Mouse (Mus musculus): ENCODE measurements at regions not wholly inside any gene's neighbourhood (a gene's known extent, or its start where the extent isn't known, plus 50 kb on each side); places are given as distances from the start of the nearest gene placed in this dataset.

DNA sequence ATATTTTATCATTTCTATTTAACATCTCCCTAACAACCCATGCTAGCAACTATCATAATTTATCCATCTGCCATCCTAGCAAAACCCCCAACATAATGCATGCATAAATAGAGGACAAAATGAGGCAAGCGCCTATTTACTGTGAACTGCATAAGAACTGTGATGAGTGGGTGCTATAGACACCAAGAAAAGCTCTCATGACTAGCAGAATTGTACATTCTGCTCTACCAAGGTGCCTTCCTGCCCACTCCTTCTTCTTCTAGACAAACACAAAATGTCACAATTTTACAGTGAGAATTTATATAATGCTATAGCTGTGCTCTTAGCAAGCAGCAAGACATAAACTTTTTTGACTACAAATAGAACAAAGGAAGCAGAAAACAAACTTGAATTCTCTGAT, 305.9 kb downstream of the Brinp1 start:
- ATAC-seq (ENCODE audit: low FRiP score, low TSS enrichment) = no peak
- Histone ChIP-seq H3K36me3 (ENCODE audit: control insufficient read depth, insufficient read depth, low read length) (no peaks in the 10 kb centered on the region), H3K4me1 (ENCODE audit: control insufficient read depth, insufficient read depth, low read length) (no peaks in the 10 kb centered on the region), H3K4me3 (replicated peaks; ENCODE audit: low read depth, low read length) (no peak overlapping the region), H3K9me3 (ENCODE audit: control insufficient read depth, low read length) (no peaks in the 10 kb centered on the region), H3K4me2 (ENCODE audit: low read length) (no peak overlapping the region), H3K27me3 (ENCODE audit: control insufficient read depth, insufficient read depth, low read length) (no peaks in the 10 kb centered on the region), H3K9ac (replicated peaks; ENCODE audit: low read length) (no peak overlapping the region), H3K27ac (replicated peaks; ENCODE audit: low read depth, low read length) (no peak overlapping the region)
- no peak for DNase-seq
- WGBS = 90% methylated on average over 1 of the region's 1 CpGs

GRCm38 (mm10) chr4:68633299-68633698, 320.9 kb downstream of the Brinp1 start:
- H3K27me3 ChIP-seq (ENCODE audit: control insufficient read depth, insufficient read depth, low read length) = no peaks in the 10 kb centered on the region
- H3K4me2 ChIP-seq (ENCODE audit: low read length) = no peak overlapping the region
- no peaks in the 10 kb centered on the region for H3K36me3 ChIP-seq (ENCODE audit: control insufficient read depth, insufficient read depth, low read length)
- H3K9ac ChIP-seq (replicated peaks; ENCODE audit: low read length) = no peak overlapping the region
- H3K9me3 ChIP-seq (ENCODE audit: control insufficient read depth, low read length) = no peaks in the 10 kb centered on the region
- DNase-seq (no peak), ATAC-seq (ENCODE audit: low FRiP score, low TSS enrichment) (no peak)
- no peak overlapping the region for H3K4me3 ChIP-seq (replicated peaks; ENCODE audit: low read depth, low read length)
- H3K4me1 ChIP-seq (ENCODE audit: control insufficient read depth, insufficient read depth, low read length) = no peaks in the 10 kb centered on the region
- 72% methylated on average over 2 of the region's 2 CpGs for WGBS
- H3K27ac ChIP-seq (replicated peaks; ENCODE audit: low read depth, low read length) = no peak overlapping the region

DNA sequence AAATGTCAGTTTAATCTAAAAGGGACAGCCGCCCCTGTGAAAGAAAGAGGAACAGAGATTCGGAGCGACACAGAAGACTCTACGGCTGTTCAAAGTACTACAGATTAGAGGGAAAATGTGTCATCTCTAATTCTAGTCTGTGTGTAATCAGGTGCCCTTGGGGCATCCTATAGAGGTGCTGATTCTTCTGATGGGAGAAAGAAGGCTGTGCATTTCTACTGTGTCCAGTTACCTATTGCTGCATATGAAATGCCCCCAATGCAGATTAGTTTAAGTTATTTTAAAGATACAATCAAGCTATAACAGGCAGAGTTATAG, 330.2 kb downstream of the Brinp1 start:
- no peaks in the 10 kb centered on the region for H3K4me1 ChIP-seq (ENCODE audit: control insufficient read depth, insufficient read depth, low read length)
- H3K9ac ChIP-seq (replicated peaks; ENCODE audit: low read length) = no peak overlapping the region
- H3K4me3 ChIP-seq (replicated peaks; ENCODE audit: low read depth, low read length) = no peak overlapping the region
- H3K27me3 ChIP-seq (ENCODE audit: control insufficient read depth, insufficient read depth, low read length) = no peaks in the 10 kb centered on the region
- DNase-seq (no peak), ATAC-seq (ENCODE audit: low FRiP score, low TSS enrichment) (no peak)
- 63% methylated on average over 4 of the region's 4 CpGs for WGBS
- no peak overlapping the region for H3K27ac ChIP-seq (replicated peaks; ENCODE audit: low read depth, low read length)
- H3K36me3 ChIP-seq (ENCODE audit: control insufficient read depth, insufficient read depth, low read length) = no peaks in the 10 kb centered on the region
- H3K9me3 ChIP-seq (ENCODE audit: control insufficient read depth, low read length) = no peaks in the 10 kb centered on the region
- H3K4me2 ChIP-seq (ENCODE audit: low read length) = no peak overlapping the region

DNA sequence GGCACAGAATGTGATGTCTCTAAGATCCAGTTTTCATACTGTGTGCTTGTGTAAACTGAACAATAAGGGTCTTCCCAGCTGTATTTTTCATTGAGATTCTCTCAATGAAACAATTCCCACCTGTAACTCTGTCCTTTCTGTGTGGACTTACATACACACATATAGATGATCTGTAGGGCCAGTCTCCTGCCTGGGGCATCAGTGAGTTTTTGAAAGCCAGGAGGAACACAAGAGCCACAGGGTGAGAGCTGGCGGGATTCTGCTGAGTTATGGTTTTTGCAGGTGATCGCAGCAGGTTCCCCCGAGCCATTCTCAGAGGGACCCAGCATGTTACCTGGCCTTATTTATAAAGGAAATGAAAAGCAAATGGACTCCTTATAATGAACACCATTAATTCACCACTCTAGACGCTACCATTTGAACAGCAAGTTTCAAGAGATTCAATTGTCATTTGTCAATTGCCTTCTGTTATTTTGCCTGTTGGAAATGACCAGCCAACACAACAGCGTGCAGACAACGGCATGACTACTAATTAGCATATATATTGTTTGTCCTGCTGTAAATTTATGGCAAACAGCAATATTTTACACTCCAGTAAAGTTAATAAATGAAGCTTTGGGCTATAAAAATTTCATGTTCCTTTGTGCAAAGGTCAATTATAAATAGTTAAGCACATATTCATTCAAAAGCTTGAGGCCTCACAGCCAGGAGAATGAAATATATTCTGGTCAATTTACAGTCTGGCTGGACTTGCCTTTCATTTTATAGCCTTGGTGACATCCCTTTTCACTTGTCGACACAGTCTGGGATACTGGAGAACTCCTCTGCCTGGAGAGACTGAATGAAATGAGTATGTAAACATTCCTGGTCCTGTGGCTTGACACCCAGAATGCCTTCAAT, 330.8 kb downstream of the Brinp1 start:
- WGBS = 77% methylated on average over 7 of the region's 7 CpGs
- no peaks in the 10 kb centered on the region for H3K9me3 ChIP-seq (ENCODE audit: control insufficient read depth, low read length)
- no peaks in the 10 kb centered on the region for H3K27me3 ChIP-seq (ENCODE audit: control insufficient read depth, insufficient read depth, low read length)
- H3K27ac ChIP-seq (replicated peaks; ENCODE audit: low read depth, low read length) = no peak overlapping the region
- H3K4me2 ChIP-seq (ENCODE audit: low read length) = no peak overlapping the region
- ATAC-seq (ENCODE audit: low FRiP score, low TSS enrichment) (no peak), DNase-seq (no peak)
- no peak overlapping the region for H3K9ac ChIP-seq (replicated peaks; ENCODE audit: low read length)
- H3K4me1 ChIP-seq (ENCODE audit: control insufficient read depth, insufficient read depth, low read length) = no peaks in the 10 kb centered on the region
- no peak overlapping the region for H3K4me3 ChIP-seq (replicated peaks; ENCODE audit: low read depth, low read length)
- no peaks in the 10 kb centered on the region for H3K36me3 ChIP-seq (ENCODE audit: control insufficient read depth, insufficient read depth, low read length)

- Histone ChIP-seq H3K9ac (replicated peaks; ENCODE audit: low read length) (no peak overlapping the region), H3K36me3 (ENCODE audit: control insufficient read depth, insufficient read depth, low read length) (no peaks in the 10 kb centered on the region), H3K4me1 (ENCODE audit: control insufficient read depth, insufficient read depth, low read length) (no peaks in the 10 kb centered on the region), H3K27me3 (ENCODE audit: control insufficient read depth, insufficient read depth, low read length) (no peaks in the 10 kb centered on the region), H3K4me2 (ENCODE audit: low read length) (no peak overlapping the region), H3K4me3 (replicated peaks; ENCODE audit: low read depth, low read length) (no peak overlapping the region), H3K27ac (replicated peaks; ENCODE audit: low read depth, low read length) (no peak overlapping the region), H3K9me3 (ENCODE audit: control insufficient read depth, low read length) (no peaks in the 10 kb centered on the region)
- no peak for ATAC-seq (ENCODE audit: low FRiP score, low TSS enrichment)
- no peak for DNase-seq
- 92% methylated on average over 3 of the region's 3 CpGs for WGBS
These were observed 333.6 kb downstream of the Brinp1 start for GRCm38 (mm10) chr4:68620585-68620984.

DNA sequence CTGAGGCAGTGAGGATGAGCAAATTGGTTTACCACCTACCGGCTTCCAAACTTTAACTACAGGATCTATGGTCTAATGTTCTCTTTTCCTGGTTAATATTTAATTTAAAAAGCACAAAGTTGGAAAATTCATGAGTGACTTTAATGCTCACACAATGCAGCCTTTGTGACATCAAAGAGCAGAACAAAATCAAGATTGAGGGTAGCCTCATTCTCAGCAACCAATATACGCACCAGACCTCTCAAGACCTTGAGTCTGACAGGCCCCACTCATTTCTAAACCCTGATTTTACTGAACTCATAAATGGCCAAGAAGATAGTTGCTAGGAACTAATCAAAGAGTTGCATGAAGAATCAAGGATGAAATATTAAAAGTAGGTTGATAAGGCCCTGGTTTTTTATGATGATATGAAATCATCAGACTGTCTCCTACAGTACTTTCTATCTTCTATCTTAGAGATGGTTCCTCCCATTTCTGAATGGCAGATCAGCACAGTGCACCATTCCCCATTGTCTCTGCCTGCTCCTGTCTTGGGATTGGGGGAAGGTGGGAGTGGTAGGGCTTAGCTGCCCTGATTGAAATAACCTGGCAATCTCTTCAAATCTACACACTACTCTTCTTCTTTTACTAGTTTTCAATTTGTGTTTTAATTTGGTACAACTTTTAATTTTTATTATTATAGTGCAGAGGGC, 338.3 kb downstream of the Brinp1 start:
- DNase-seq = no peak
- no peak overlapping the region for H3K4me2 ChIP-seq (ENCODE audit: low read length)
- WGBS = 93% methylated on average over 2 of the region's 2 CpGs
- H3K27me3 ChIP-seq (ENCODE audit: control insufficient read depth, insufficient read depth, low read length) = no peaks in the 10 kb centered on the region
- no peaks in the 10 kb centered on the region for H3K36me3 ChIP-seq (ENCODE audit: control insufficient read depth, insufficient read depth, low read length)
- no peak for ATAC-seq (ENCODE audit: low FRiP score, low TSS enrichment)
- H3K4me3 ChIP-seq (replicated peaks; ENCODE audit: low read depth, low read length) = no peak overlapping the region
- H3K9ac ChIP-seq (replicated peaks; ENCODE audit: low read length) = no peak overlapping the region
- H3K4me1 ChIP-seq (ENCODE audit: control insufficient read depth, insufficient read depth, low read length) = no peaks in the 10 kb centered on the region
- H3K27ac ChIP-seq (replicated peaks; ENCODE audit: low read depth, low read length) = no peak overlapping the region
- no peaks in the 10 kb centered on the region for H3K9me3 ChIP-seq (ENCODE audit: control insufficient read depth, low read length)

GRCm38 (mm10) chr4:68612263-68613012, 341.8 kb downstream of the Brinp1 start:
- Histone ChIP-seq H3K27ac (replicated peaks; ENCODE audit: low read depth, low read length) (no peak overlapping the region), H3K4me2 (ENCODE audit: low read length) (no peak overlapping the region), H3K4me1 (ENCODE audit: control insufficient read depth, insufficient read depth, low read length) (no peaks in the 10 kb centered on the region), H3K9ac (replicated peaks; ENCODE audit: low read length) (no peak overlapping the region), H3K9me3 (ENCODE audit: control insufficient read depth, low read length) (no peaks in the 10 kb centered on the region), H3K36me3 (ENCODE audit: control insufficient read depth, insufficient read depth, low read length) (no peaks in the 10 kb centered on the region), H3K27me3 (ENCODE audit: control insufficient read depth, insufficient read depth, low read length) (no peaks in the 10 kb centered on the region), H3K4me3 (replicated peaks; ENCODE audit: low read depth, low read length) (no peak overlapping the region)
- ATAC-seq (ENCODE audit: low FRiP score, low TSS enrichment) = no peak
- DNase-seq = no peak
- 96% methylated on average over 5 of the region's 6 CpGs for WGBS

DNA sequence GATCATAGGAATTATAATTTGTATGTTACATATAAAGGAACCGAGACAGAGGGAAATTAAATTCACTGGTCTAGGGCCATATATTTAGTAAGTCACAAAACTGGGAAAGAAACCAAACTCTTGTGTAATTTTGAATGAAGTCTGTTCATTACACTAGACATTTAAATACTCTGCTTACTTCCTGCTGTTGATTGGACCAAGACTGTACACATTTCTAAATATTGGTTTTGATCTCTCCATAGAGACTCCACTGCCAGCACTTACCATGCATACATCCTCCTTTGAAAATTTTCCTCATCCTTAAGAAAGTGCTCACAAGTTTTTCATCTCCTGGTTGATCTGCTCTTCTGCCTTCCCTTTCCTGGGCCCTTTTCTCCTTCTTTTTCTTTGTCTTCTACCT, 358.9 kb downstream of the Brinp1 start:
- H3K4me1 ChIP-seq (ENCODE audit: control insufficient read depth, insufficient read depth, low read length) = no peaks in the 10 kb centered on the region
- DNase-seq = no peak
- no peak overlapping the region for H3K4me2 ChIP-seq (ENCODE audit: low read length)
- no peak overlapping the region for H3K4me3 ChIP-seq (replicated peaks; ENCODE audit: low read depth, low read length)
- WGBS = 98% methylated on average over 1 of the region's 1 CpGs
- H3K9me3 ChIP-seq (ENCODE audit: control insufficient read depth, low read length) = no peaks in the 10 kb centered on the region
- no peak overlapping the region for H3K27ac ChIP-seq (replicated peaks; ENCODE audit: low read depth, low read length)
- H3K36me3 ChIP-seq (ENCODE audit: control insufficient read depth, insufficient read depth, low read length) = no peaks in the 10 kb centered on the region
- H3K9ac ChIP-seq (replicated peaks; ENCODE audit: low read length) = no peak overlapping the region
- no peaks in the 10 kb centered on the region for H3K27me3 ChIP-seq (ENCODE audit: control insufficient read depth, insufficient read depth, low read length)
- ATAC-seq (ENCODE audit: low FRiP score, low TSS enrichment) = no peak
